Mouse (Mus musculus) myocyte (in vitro differentiated cells): ENCODE data around the gene Qrich2. TPM values are rescaled to one million over a fixed set of nuclear protein-coding genes. Genes with fewer than 3 reads are reported as not detected.

Source experiments
- H3K27me3 ChIP-seq: one replicate; pipeline ENCODE4 v1.6.1; 2011; ENCODE audit not compliant: control insufficient read depth, insufficient read depth, insufficient read length
- H3K36me3 ChIP-seq: one replicate; pipeline ENCODE4 v1.6.1; 2011; ENCODE audit not compliant: control insufficient read depth, insufficient read depth
- H3K4me2 ChIP-seq: one replicate; pipeline ENCODE4 v1.6.1; 2011; ENCODE audit warnings: low read depth, control low read depth
- H3K4me3 ChIP-seq: one replicate; pipeline ENCODE4 v1.5.1; 2011; ENCODE audit warnings: mild to moderate bottlenecking, control low read depth, moderate library complexity
- H3K79me2 ChIP-seq: one replicate; pipeline ENCODE4 v1.6.1; 2011; ENCODE audit not compliant: control insufficient read depth, insufficient read depth
- H3ac ChIP-seq: one replicate; pipeline ENCODE4 v1.6.1; 2011; ENCODE audit not compliant: control insufficient read depth, insufficient read length
- CEBPB ChIP-seq: IDR thresholded peaks from 2 replicates; pipeline ENCODE4 v1.6.1; 2011; ENCODE audit warnings: mild to moderate bottlenecking, moderate library complexity; ENCODE audit not compliant: poor library complexity, insufficient read depth, severe bottlenecking
- E2F4 ChIP-seq: IDR thresholded peaks from one replicate; pipeline ENCODE4 v1.6.1; 2011; ENCODE audit warnings: mild to moderate bottlenecking, control low read depth, moderate library complexity; ENCODE audit not compliant: insufficient read depth
- MAX ChIP-seq: IDR thresholded peaks from one replicate; pipeline ENCODE4 v1.6.1; 2011; ENCODE audit warnings: low read depth, mild to moderate bottlenecking, control low read depth
- MYOD1 ChIP-seq, 3 experiments: IDR thresholded peaks; one replicate each; pipeline ENCODE4 v1.6.1; 2011; ENCODE audit warnings: control low read depth in 2 of 3, low read depth in 2 of 3, mild to moderate bottlenecking in 2 of 3, moderate library complexity in 1 of 3; ENCODE audit not compliant: insufficient read length in 2 of 3, control insufficient read depth in 1 of 3
- MYOG ChIP-seq, 3 experiments: IDR thresholded peaks; one replicate each; pipeline ENCODE4 v1.6.1; 2011; ENCODE audit warnings: control low read depth in 2 of 3, low read depth in 2 of 3, mild to moderate bottlenecking in 2 of 3; ENCODE audit not compliant: insufficient read length in 2 of 3, control insufficient read depth in 1 of 3, insufficient read depth in 1 of 3
- POLR2A ChIP-seq: IDR thresholded peaks from one replicate; pipeline ENCODE4 v1.6.1; 2011; ENCODE audit warnings: low read depth, mild to moderate bottlenecking, control low read depth, moderate library complexity; ENCODE audit not compliant: insufficient read length
- POLR2AphosphoS2 ChIP-seq: IDR thresholded peaks from one replicate; pipeline ENCODE4 v1.6.1; 2011; ENCODE audit warnings: low read depth, control low read depth; ENCODE audit not compliant: insufficient read length
- REST ChIP-seq: IDR thresholded peaks from one replicate; pipeline ENCODE4 v1.6.1; 2011; ENCODE audit warnings: mild to moderate bottlenecking, control low read depth, moderate library complexity; ENCODE audit not compliant: insufficient read depth, insufficient read length
- SRF ChIP-seq: IDR thresholded peaks from one replicate; pipeline ENCODE4 v1.6.1; 2011; ENCODE audit warnings: low read depth; ENCODE audit not compliant: control insufficient read depth, insufficient read length
- TCF12 ChIP-seq: IDR thresholded peaks from one replicate; pipeline ENCODE4 v1.6.1; 2011; ENCODE audit warnings: mild to moderate bottlenecking, control low read depth; ENCODE audit not compliant: poor library complexity, insufficient read depth, severe bottlenecking
- TCF3 ChIP-seq: IDR thresholded peaks from one replicate; pipeline ENCODE4 v1.6.1; 2011; ENCODE audit warnings: low read depth, control low read depth; ENCODE audit not compliant: insufficient read length
- USF1 ChIP-seq: IDR thresholded peaks from one replicate; pipeline ENCODE4 v1.6.1; 2011; ENCODE audit warnings: low read depth, mild to moderate bottlenecking, control low read depth, moderate library complexity
- polyA plus RNA-seq: library from polyadenylated mRNA; unstranded; fragments of >200 nt; fragmentation: generic; extraction: Trizol; gene quantifications from one replicate; pipeline ENCODE4 v1.2.1, GENCODE M21; 2012; ENCODE audit warnings: missing spikeins

Gene Qrich2
- polyA plus RNA-seq, 1 experiment = not detected

DNA sequence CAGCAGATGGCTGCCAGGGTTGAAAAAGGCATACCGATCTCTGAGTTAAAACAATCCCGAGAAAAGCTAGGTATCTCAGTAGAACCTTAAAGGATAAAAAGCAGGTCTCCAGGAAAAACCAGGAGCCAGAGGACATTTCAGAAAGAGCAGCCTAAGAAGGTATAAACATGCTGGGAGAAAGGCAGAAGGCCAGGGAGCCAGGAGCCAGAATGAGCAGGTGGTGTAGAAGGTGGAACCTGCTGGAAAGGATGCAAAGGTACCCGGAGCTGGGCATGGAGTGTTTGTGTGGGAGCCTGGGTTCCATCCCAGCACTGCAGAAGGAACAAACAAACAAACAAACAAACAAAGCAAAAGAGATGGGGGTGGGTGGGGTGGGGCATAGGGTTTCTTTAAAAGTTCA is 16.7 kb downstream of the Qrich2 start:
- Histone ChIP-seq H3K4me3 (no peak overlapping the region), H3K79me2 (no peaks in the 10 kb centered on the region), H3K27me3 (peaks cover 25% of the 10 kb centered on the region), H3ac (no peak overlapping the region), H3K4me2 (no peak overlapping the region), H3K36me3 (no peaks in the 10 kb centered on the region)
- no peak for TF ChIP-seq E2F4
- TF ChIP-seq POLR2AphosphoS2 = no peak
- no peak for TF ChIP-seq REST
- TF ChIP-seq POLR2A = no peak
- no peak for TF ChIP-seq MYOG (IDR thresholded peaks at IDR 0.05; ENCODE audit: control insufficient read depth in 1 of 3, insufficient read depth in 1 of 3, insufficient read length in 2 of 3, low read depth in 2 of 3)
- no peak for TF ChIP-seq TCF12
- TF ChIP-seq SRF = no peak
- TF ChIP-seq MYOD1 (IDR thresholded peaks at IDR 0.05; ENCODE audit: control insufficient read depth in 1 of 3, insufficient read length in 2 of 3, low read depth in 2 of 3) = no peak
- no peak for TF ChIP-seq USF1
- no peak for TF ChIP-seq CEBPB
- no peak for TF ChIP-seq MAX
- no peak for TF ChIP-seq TCF3

DNA sequence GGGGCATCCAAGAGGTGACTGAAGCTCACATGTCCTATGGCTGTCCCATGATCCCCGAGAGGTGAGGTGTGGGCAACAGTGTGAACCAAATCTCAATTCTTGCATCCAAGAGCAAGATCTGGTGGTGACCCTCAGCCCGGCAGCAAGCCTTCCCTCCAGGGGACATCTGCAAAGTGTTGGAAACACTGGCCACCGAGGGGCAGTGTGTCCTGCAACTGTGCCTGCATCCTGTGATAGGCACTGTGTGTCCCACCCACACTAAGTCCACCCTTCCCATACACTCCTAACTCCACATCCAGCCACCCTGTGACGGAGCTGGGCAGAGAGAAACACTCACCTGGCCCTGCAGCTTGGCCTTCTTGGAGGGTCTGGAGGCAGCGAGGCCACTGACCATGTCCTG is 18.2 kb downstream of the Qrich2 start:
- Histone ChIP-seq H3K36me3 (no peaks in the 10 kb centered on the region), H3K4me3 (no peak overlapping the region), H3K4me2 (no peak overlapping the region), H3ac (no peak overlapping the region), H3K27me3 (peaks cover 18% of the 10 kb centered on the region), H3K79me2 (no peaks in the 10 kb centered on the region)
- TF ChIP-seq CEBPB = no peak
- peak in 1 of 3 experiments; percentile 1 for TF ChIP-seq MYOD1 (IDR thresholded peaks at IDR 0.05; ENCODE audit: control insufficient read depth in 1 of 3, insufficient read length in 2 of 3, low read depth in 2 of 3)

DNA sequence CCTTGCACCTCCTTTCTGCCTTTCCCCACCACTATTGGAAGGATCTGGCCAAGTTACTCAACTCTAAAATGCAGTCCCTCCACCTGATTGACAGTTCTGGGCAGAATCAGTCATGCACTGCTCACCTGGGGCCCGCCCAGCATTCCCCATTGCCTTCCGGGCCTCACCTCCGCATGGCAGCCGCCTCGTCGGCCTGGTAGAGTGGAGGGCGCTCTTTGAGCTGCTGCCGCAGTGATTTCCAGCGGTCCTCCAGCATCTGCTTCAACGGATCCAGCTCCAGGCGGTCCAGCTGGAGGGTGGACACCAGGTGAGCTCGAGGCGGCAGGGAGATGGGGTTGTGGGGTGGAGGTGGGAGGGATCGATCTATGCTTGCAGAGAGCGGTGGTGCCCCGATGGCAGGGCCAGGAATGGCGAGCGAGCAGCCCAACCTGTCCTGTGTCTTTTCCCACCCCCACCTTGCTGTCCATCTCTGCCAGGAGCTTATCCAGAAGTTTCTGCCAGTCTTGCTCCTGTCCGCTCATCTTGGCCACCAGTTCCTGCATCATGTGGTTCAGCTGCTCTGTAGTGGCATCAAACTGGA is 19.6 kb downstream of the Qrich2 start:
- H3K36me3 ChIP-seq = no peaks in the 10 kb centered on the region
- H3K27me3 ChIP-seq = peaks cover 18% of the 10 kb centered on the region
- no peaks in the 10 kb centered on the region for H3K79me2 ChIP-seq
- no peak overlapping the region for H3K4me2 ChIP-seq
- TF ChIP-seq POLR2A (no peak), CEBPB (no peak), USF1 (no peak), MAX (no peak), MYOG (IDR thresholded peaks at IDR 0.05; ENCODE audit: control insufficient read depth in 1 of 3, insufficient read depth in 1 of 3, insufficient read length in 2 of 3, low read depth in 2 of 3) (no peak), MYOD1 (IDR thresholded peaks at IDR 0.05; ENCODE audit: control insufficient read depth in 1 of 3, insufficient read length in 2 of 3, low read depth in 2 of 3) (no peak), E2F4 (no peak)
- H3ac ChIP-seq = no peak overlapping the region
- no peak overlapping the region for H3K4me3 ChIP-seq

DNA sequence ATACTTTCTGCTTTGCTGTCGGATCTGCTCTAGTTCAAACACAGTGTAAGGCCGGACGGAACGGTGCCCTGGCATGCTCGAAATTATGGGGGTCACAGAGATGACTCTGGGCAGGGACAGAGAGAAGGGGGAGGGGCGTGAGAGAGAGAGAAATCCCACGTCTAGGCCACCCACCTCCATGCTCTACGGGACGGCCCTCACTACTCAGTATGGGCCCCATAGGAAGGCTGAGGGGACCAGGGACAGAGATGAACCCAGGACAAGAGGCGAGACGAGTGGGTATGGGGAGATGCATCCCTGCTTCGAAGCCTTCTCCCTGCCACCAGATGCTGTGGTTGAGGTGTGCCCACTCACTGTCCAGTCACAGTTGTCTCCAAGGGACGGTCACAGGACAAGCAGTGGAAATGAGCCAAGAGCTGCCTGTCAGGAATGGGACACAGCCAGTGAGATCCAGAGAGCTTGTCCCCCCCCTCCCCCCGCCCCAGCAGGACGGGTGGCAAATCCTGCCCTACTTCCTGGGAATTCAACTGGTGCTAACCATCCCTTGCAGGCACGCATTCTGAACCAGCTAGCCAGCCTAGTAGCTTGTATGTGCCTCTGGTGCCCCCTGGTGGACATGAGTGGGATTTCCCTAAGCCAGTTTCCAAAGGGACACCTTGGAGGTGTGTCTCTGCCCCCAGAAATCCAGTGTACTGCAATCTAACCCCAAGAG is 20.3 kb downstream of the Qrich2 start:
- TF ChIP-seq MYOG (IDR thresholded peaks at IDR 0.05; ENCODE audit: control insufficient read depth in 1 of 3, insufficient read depth in 1 of 3, insufficient read length in 2 of 3, low read depth in 2 of 3) (peak in 1 of 3 experiments; percentile 25), MYOD1 (IDR thresholded peaks at IDR 0.05; ENCODE audit: control insufficient read depth in 1 of 3, insufficient read length in 2 of 3, low read depth in 2 of 3) (peak in 1 of 3 experiments; percentile 14), MAX (no peak)
- Histone ChIP-seq H3K4me3 (no peak overlapping the region), H3K4me2 (no peak overlapping the region), H3K27me3 (peaks cover 18% of the 10 kb centered on the region), H3K36me3 (no peaks in the 10 kb centered on the region), H3K79me2 (no peaks in the 10 kb centered on the region), H3ac (no peak overlapping the region)

DNA sequence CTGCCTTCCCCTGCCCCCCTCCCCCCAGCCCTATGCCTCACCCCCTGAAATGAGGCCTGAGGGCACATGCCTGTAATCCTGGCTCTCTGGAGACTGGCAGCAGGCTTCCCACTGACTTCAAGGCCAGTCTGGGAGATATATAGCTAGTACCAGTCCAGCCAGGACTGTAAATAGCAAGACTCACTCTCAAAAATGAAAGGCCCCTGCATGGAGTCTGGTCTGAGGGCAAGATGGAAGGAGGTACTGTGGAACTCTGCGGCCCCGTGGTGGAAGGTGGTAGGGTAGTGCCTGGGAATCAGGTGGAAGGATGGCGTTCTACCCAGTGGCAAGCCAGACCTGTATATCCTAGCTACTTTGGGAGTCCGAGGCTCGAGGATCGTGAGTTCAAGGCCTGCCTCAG is 22.1 kb downstream of the Qrich2 start:
- Histone ChIP-seq H3K79me2 (no peaks in the 10 kb centered on the region), H3K36me3 (no peaks in the 10 kb centered on the region), H3K4me3 (no peak overlapping the region), H3K4me2 (no peak overlapping the region), H3K27me3 (peaks cover 18% of the 10 kb centered on the region), H3ac (no peak overlapping the region)
- no peak for TF ChIP-seq CEBPB
- no peak for TF ChIP-seq SRF
- TF ChIP-seq TCF3 = no peak
- no peak for TF ChIP-seq REST
- no peak for TF ChIP-seq TCF12
- TF ChIP-seq MAX = no peak
- no peak for TF ChIP-seq USF1
- no peak for TF ChIP-seq POLR2A
- no peak for TF ChIP-seq E2F4
- TF ChIP-seq MYOG (IDR thresholded peaks at IDR 0.05; ENCODE audit: control insufficient read depth in 1 of 3, insufficient read depth in 1 of 3, insufficient read length in 2 of 3, low read depth in 2 of 3) = no peak
